Mouse (Mus musculus): ENCODE results near the gene Il31. TPM values are rescaled to one million over a fixed set of nuclear protein-coding genes. Genes with fewer than 3 reads are reported as not detected.

Il31 gene
- polyA plus RNA-seq, 1 experiment from 2014 or later, result not detected

GRCm38 (mm10) chr5:123461420-123461819, 27.9 kb downstream of the Il31 start:
- H3K4me1 ChIP-seq, result no peaks in the 10 kb centered on the region
- 60% methylated on average over 5 of the region's 5 CpGs for WGBS
- no peaks in the 10 kb centered on the region for H3K27me3 ChIP-seq
- no peak overlapping the region for H3K9ac ChIP-seq
- no peak overlapping the region for H3K4me3 ChIP-seq (replicated peaks)
- no peak overlapping the region for H3K27ac ChIP-seq
- ATAC-seq (ENCODE audit: low FRiP score), result no peak
- H3K36me3 ChIP-seq (replicated peaks), result no peaks in the 10 kb centered on the region; the same call in 1 of the 2 replicates
- no peak overlapping the region for H3K4me2 ChIP-seq
- H3K9me3 ChIP-seq, result no peaks in the 10 kb centered on the region

DNA sequence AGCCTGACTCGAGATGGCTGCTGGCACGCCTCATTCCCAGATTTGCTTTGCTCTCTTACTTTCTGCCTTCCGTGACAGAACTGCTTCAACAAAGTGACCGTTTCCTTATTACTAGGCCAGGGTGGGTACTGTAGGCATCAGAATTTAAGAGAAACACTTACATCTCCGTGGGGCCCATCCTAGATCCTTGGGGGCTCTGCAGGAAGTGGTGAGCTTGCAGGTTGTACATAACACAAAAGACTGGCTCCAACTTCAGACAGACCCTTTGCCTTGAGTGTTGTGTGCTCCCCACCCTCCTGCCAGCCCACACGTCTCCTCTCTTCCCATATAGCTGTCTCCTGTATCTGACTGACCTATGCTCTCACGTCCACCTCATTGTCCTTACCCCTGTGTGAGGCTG, 37.4 kb downstream of the Il31 start:
- H3K4me3 ChIP-seq (replicated peaks), result no peak overlapping the region
- no peak for ATAC-seq (ENCODE audit: low FRiP score)
- no peaks in the 10 kb centered on the region for H3K27me3 ChIP-seq
- H3K27ac ChIP-seq, result no peak overlapping the region
- WGBS, result 96% methylated on average over 7 of the region's 7 CpGs
- peaks cover 81% of the 10 kb centered on the region for H3K36me3 ChIP-seq (replicated peaks)
- no peaks in the 10 kb centered on the region for H3K4me1 ChIP-seq
- H3K4me2 ChIP-seq, result no peak overlapping the region
- H3K9ac ChIP-seq, result no peak overlapping the region
- no peaks in the 10 kb centered on the region for H3K9me3 ChIP-seq

DNA sequence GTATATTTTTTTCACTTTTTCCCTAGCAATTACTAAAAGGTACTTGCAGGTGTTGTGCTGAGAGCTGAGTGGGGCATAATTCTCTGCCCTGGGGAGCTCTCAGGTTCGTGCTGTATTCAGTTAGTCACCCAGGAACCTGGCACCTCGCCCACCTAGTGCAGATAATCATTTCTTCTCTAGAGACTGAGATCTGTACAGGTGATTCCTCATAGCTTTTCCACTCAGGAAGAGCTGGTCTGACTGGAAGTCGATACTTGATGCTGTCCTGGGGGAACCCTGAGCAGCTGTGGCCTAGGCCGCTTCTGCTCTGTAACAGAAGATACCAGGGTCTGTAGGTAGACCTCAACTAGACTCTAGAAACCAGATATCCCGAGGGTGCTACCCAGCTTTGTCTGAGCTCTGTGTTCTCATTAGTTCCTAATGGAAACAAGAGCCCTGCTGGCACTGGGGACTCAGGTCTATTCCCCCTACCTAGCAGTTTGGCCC, 44.4 kb downstream of the Il31 start:
- Histone ChIP-seq H3K36me3 (replicated peaks) (peaks cover 69% of the 10 kb centered on the region), H3K9ac (no peak overlapping the region), H3K4me3 (replicated peaks) (no peak overlapping the region), H3K27me3 (no peaks in the 10 kb centered on the region), H3K9me3 (no peaks in the 10 kb centered on the region), H3K4me1 (no peaks in the 10 kb centered on the region), H3K27ac (no peak overlapping the region), H3K4me2 (no peak overlapping the region)
- ATAC-seq (ENCODE audit: low FRiP score), result no peak
- 88% methylated on average over 5 of the region's 5 CpGs for WGBS

- WGBS, result 51% methylated on average over 4 of the region's 4 CpGs
- no peaks in the 10 kb centered on the region for H3K4me1 ChIP-seq
- H3K4me2 ChIP-seq, result no peak overlapping the region
- no peak overlapping the region for H3K27ac ChIP-seq
- H3K4me3 ChIP-seq (replicated peaks), result no peak overlapping the region
- peaks cover 62% of the 10 kb centered on the region for H3K36me3 ChIP-seq (replicated peaks)
- ATAC-seq (ENCODE audit: low FRiP score), result no peak
- H3K9ac ChIP-seq, result no peak overlapping the region
- no peaks in the 10 kb centered on the region for H3K27me3 ChIP-seq
- no peaks in the 10 kb centered on the region for H3K9me3 ChIP-seq
Observed at GRCm38 (mm10) chr5:123444069-123444468, 45.2 kb downstream of the Il31 start.

DNA sequence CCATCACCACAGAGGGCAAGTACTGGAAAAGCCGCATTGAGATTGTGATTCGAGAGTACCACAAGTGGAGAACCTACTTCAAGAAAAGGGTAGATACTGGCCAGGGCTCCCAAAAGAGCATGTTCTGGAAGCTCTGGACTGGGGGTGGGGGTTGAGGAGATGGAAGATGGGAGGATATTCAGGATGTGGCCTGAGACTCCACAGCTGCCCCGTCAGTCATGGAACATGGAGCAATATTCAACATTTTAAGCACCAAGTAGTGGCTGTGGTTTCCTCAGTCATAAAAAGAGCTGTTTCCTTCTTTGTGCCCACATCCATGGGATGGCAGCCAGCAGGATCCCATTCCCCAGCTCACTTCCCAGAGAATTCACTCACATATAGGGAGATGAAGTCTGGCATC, 47.0 kb downstream of the Il31 start:
- H3K4me2 ChIP-seq, result no peak overlapping the region
- no peaks in the 10 kb centered on the region for H3K9me3 ChIP-seq
- H3K4me3 ChIP-seq (replicated peaks), result no peak overlapping the region
- peaks cover 51% of the 10 kb centered on the region for H3K36me3 ChIP-seq (replicated peaks)
- no peaks in the 10 kb centered on the region for H3K27me3 ChIP-seq
- H3K4me1 ChIP-seq, result no peaks in the 10 kb centered on the region
- no peak overlapping the region for H3K9ac ChIP-seq
- no peak for ATAC-seq (ENCODE audit: low FRiP score)
- no peak overlapping the region for H3K27ac ChIP-seq
- 95% methylated on average over 3 of the region's 3 CpGs for WGBS

GRCm38 (mm10) chr5:123440664-123441063, 48.6 kb downstream of the Il31 start:
- Histone ChIP-seq H3K27ac (no peak overlapping the region), H3K27me3 (no peaks in the 10 kb centered on the region), H3K4me1 (peaks cover 6% of the 10 kb centered on the region), H3K9ac (no peak overlapping the region), H3K9me3 (no peaks in the 10 kb centered on the region), H3K4me2 (no peak overlapping the region), H3K36me3 (replicated peaks) (peaks cover 39% of the 10 kb centered on the region), H3K4me3 (replicated peaks) (no peak overlapping the region)
- 76% methylated on average over 4 of the region's 4 CpGs for WGBS
- ATAC-seq (ENCODE audit: low FRiP score), result no peak

GRCm38 (mm10) chr5:123439941-123440340, 49.3 kb downstream of the Il31 start:
- WGBS, result 75% methylated on average over 4 of the region's 4 CpGs
- no peak overlapping the region for H3K4me3 ChIP-seq (replicated peaks)
- no peak overlapping the region for H3K27ac ChIP-seq
- H3K36me3 ChIP-seq (replicated peaks), result peaks cover 33% of the 10 kb centered on the region
- H3K4me1 ChIP-seq, result peaks cover 7% of the 10 kb centered on the region
- no peak overlapping the region for H3K4me2 ChIP-seq
- H3K9me3 ChIP-seq, result no peaks in the 10 kb centered on the region
- H3K9ac ChIP-seq, result no peak overlapping the region
- no peaks in the 10 kb centered on the region for H3K27me3 ChIP-seq
- ATAC-seq (ENCODE audit: low FRiP score), result no peak

DNA sequence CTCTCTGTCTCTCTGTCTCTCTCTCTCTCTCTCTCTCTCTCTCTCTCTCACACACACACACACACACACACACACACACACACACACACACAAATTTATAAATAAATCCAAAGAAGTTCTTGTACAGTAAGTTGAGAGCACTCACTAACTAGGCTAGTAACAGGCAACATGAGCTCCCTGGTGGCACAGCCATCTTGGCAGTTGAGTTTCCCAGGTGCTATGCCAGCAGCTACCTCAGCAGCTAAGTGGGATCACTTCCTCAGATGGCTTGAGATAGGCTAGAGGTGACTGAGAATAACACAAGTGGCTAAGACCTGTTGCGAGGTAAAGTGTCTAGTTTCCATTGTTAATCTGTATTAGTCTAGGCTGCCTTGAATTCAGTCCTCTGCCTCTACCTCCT, 50.0 kb downstream of the Il31 start:
- Histone ChIP-seq H3K9me3 (no peaks in the 10 kb centered on the region), H3K9ac (no peak overlapping the region), H3K4me3 (replicated peaks) (no peak overlapping the region), H3K4me2 (no peak overlapping the region), H3K27ac (no peak overlapping the region), H3K4me1 (peaks cover 7% of the 10 kb centered on the region), H3K27me3 (no peaks in the 10 kb centered on the region), H3K36me3 (replicated peaks) (peaks cover 27% of the 10 kb centered on the region)
- WGBS, result 91% methylated on average over 1 of the region's 1 CpGs
- ATAC-seq (ENCODE audit: low FRiP score), result no peak

GRCm38 (mm10) chr5:123438381-123438780, 50.9 kb downstream of the Il31 start:
- H3K27me3 ChIP-seq, result no peaks in the 10 kb centered on the region
- 87% methylated on average over 3 of the region's 3 CpGs for WGBS
- peaks cover 19% of the 10 kb centered on the region for H3K36me3 ChIP-seq (replicated peaks)
- ATAC-seq (ENCODE audit: low FRiP score), result no peak
- no peaks in the 10 kb centered on the region for H3K9me3 ChIP-seq
- peaks cover 7% of the 10 kb centered on the region for H3K4me1 ChIP-seq
- no peak overlapping the region for H3K4me3 ChIP-seq (replicated peaks)
- H3K9ac ChIP-seq, result no peak overlapping the region
- no peak overlapping the region for H3K27ac ChIP-seq
- H3K4me2 ChIP-seq, result no peak overlapping the region

- H3K9ac ChIP-seq, result no peak overlapping the region
- H3K36me3 ChIP-seq (replicated peaks), result 0 out of 2 replicates have a peak, but pooled peaks cover 8% of the 10 kb centered on the region
- no peaks in the 10 kb centered on the region for H3K27me3 ChIP-seq
- H3K4me3 ChIP-seq (replicated peaks), result no peak overlapping the region
- no peaks in the 10 kb centered on the region for H3K9me3 ChIP-seq
- H3K4me2 ChIP-seq, result no peak overlapping the region
- ATAC-seq (ENCODE audit: low FRiP score), result no peak
- no peak overlapping the region for H3K27ac ChIP-seq
- WGBS, result 37% methylated on average over 4 of the region's 4 CpGs
- peaks cover 16% of the 10 kb centered on the region for H3K4me1 ChIP-seq
Observed at GRCm38 (mm10) chr5:123436780-123437175, 52.5 kb downstream of the Il31 start.

- H3K9me3 ChIP-seq, result no peaks in the 10 kb centered on the region
- ATAC-seq (ENCODE audit: low FRiP score), result no peak
- H3K27ac ChIP-seq, result no peak overlapping the region
- no peak overlapping the region for H3K9ac ChIP-seq
- H3K4me1 ChIP-seq, result peaks cover 16% of the 10 kb centered on the region
- 67% methylated on average over 8 of the region's 8 CpGs for WGBS
- H3K36me3 ChIP-seq (replicated peaks), result 0 out of 2 replicates have a peak, but pooled peaks cover 8% of the 10 kb centered on the region
- no peak overlapping the region for H3K4me3 ChIP-seq (replicated peaks)
- H3K27me3 ChIP-seq, result no peaks in the 10 kb centered on the region
- H3K4me2 ChIP-seq, result no peak overlapping the region
Observed at GRCm38 (mm10) chr5:123436071-123436779, 53.1 kb downstream of the Il31 start.

DNA sequence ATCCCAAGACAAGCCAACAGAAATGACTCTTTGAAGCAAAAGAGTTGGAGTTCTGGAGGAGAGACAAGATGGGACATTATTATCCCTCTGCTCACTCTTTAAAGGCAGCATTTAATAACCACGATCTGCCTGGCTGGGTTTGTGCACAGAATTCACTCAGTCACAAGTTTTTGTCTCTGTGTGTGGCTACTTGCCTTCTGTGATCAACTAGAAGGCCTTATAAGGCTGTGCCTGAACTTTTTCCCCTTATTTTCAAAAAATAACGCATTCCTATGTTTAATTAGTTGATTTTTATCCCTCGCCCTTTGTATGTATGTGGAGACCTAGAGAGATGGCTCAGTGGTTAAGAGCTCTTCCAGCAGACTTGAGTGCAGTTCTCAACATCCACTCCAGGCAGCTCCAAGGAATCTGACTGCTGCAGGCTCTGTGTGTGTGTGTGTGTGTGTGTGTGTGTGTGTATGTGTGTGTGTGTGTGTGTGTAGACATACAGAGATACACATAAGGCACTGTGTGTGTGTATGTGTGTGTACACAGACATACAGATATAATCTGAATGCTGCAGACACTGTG, 56.9 kb downstream of the Il31 start:
- Histone ChIP-seq H3K4me3 (replicated peaks) (no peak overlapping the region), H3K36me3 (replicated peaks) (no peaks in the 10 kb centered on the region), H3K27me3 (no peaks in the 10 kb centered on the region), H3K4me1 (peaks cover 16% of the 10 kb centered on the region), H3K9me3 (no peaks in the 10 kb centered on the region), H3K9ac (no peak overlapping the region), H3K4me2 (no peak overlapping the region), H3K27ac (no peak overlapping the region)
- no peak for ATAC-seq (ENCODE audit: low FRiP score)
- WGBS, result 80% methylated on average over 3 of the region's 3 CpGs

All from forebrain, embryonic 12.5 days (tissue).